Mouse (Mus musculus): ENCODE results near the gene Fat1. TPM values are rescaled to one million over a fixed set of nuclear protein-coding genes. Genes with fewer than 3 reads are reported as not detected.

Fat1 gene
- polyA plus RNA-seq, 1 experiment: 2.0 TPM

GRCm38 (mm10) chr8:44961492-44961891, 26.2 kb downstream of the Fat1 start:
- Histone ChIP-seq H3K4me1 (ENCODE audit: control insufficient read depth, insufficient read depth, insufficient read length) (no peaks in the 10 kb centered on the region), H3K27me3 (ENCODE audit: control insufficient read depth, insufficient read depth, low read length) (no peaks in the 10 kb centered on the region), H3K4me3 (ENCODE audit: extremely low read depth, insufficient read depth, insufficient read length) (no peak overlapping the region), H3K27ac (ENCODE audit: insufficient read depth, low read length) (no peak overlapping the region), H3K36me3 (ENCODE audit: control insufficient read depth, insufficient read depth, low read length) (no peaks in the 10 kb centered on the region)
- WGBS: 87% methylated on average over 6 of the region's 6 CpGs
- DNase-seq (ENCODE audit: low read depth in 1 of 2, low spot score in 2 of 2): no peak
- TF ChIP-seq CTCF (IDR thresholded peaks at IDR 0.05; ENCODE audit: extremely low read depth, insufficient read depth, insufficient read length, insufficient replicate concordance): no peak
- no peak for TF ChIP-seq POLR2A (IDR thresholded peaks at IDR 0.05; ENCODE audit: low read depth, low read length)

GRCm38 (mm10) chr8:44962572-44963231, 27.5 kb downstream of the Fat1 start:
- 85% methylated on average over 12 of the region's 12 CpGs for WGBS
- no peak for TF ChIP-seq POLR2A (IDR thresholded peaks at IDR 0.05; ENCODE audit: low read depth, low read length)
- TF ChIP-seq CTCF (IDR thresholded peaks at IDR 0.05; ENCODE audit: extremely low read depth, insufficient read depth, insufficient read length, insufficient replicate concordance): no peak
- no peak for DNase-seq (ENCODE audit: low read depth in 1 of 2, low spot score in 2 of 2)
- no peaks in the 10 kb centered on the region for H3K36me3 ChIP-seq (ENCODE audit: control insufficient read depth, insufficient read depth, low read length)
- H3K27ac ChIP-seq (ENCODE audit: insufficient read depth, low read length): no peak overlapping the region
- no peaks in the 10 kb centered on the region for H3K4me1 ChIP-seq (ENCODE audit: control insufficient read depth, insufficient read depth, insufficient read length)
- H3K27me3 ChIP-seq (ENCODE audit: control insufficient read depth, insufficient read depth, low read length): no peaks in the 10 kb centered on the region
- no peak overlapping the region for H3K4me3 ChIP-seq (ENCODE audit: extremely low read depth, insufficient read depth, insufficient read length)

GRCm38 (mm10) chr8:44967521-44968039, 32.3 kb downstream of the Fat1 start:
- H3K4me1 ChIP-seq (ENCODE audit: control insufficient read depth, insufficient read depth, insufficient read length): no peaks in the 10 kb centered on the region
- no peak for TF ChIP-seq CTCF (IDR thresholded peaks at IDR 0.05; ENCODE audit: extremely low read depth, insufficient read depth, insufficient read length, insufficient replicate concordance)
- no peak for TF ChIP-seq POLR2A (IDR thresholded peaks at IDR 0.05; ENCODE audit: low read depth, low read length)
- no peak for DNase-seq (ENCODE audit: low read depth in 1 of 2, low spot score in 2 of 2)
- H3K4me3 ChIP-seq (ENCODE audit: extremely low read depth, insufficient read depth, insufficient read length): no peak overlapping the region
- 85% methylated on average over 8 of the region's 8 CpGs for WGBS
- H3K27me3 ChIP-seq (ENCODE audit: control insufficient read depth, insufficient read depth, low read length): no peaks in the 10 kb centered on the region
- H3K36me3 ChIP-seq (ENCODE audit: control insufficient read depth, insufficient read depth, low read length): no peaks in the 10 kb centered on the region
- no peak overlapping the region for H3K27ac ChIP-seq (ENCODE audit: insufficient read depth, low read length)

GRCm38 (mm10) chr8:44970093-44970492, 34.8 kb downstream of the Fat1 start:
- TF ChIP-seq CTCF (IDR thresholded peaks at IDR 0.05; ENCODE audit: extremely low read depth, insufficient read depth, insufficient read length, insufficient replicate concordance) (no peak), POLR2A (IDR thresholded peaks at IDR 0.05; ENCODE audit: low read depth, low read length) (no peak)
- 49% methylated on average over 12 of the region's 12 CpGs for WGBS
- no peaks in the 10 kb centered on the region for H3K27me3 ChIP-seq (ENCODE audit: control insufficient read depth, insufficient read depth, low read length)
- no peak overlapping the region for H3K27ac ChIP-seq (ENCODE audit: insufficient read depth, low read length)
- no peaks in the 10 kb centered on the region for H3K36me3 ChIP-seq (ENCODE audit: control insufficient read depth, insufficient read depth, low read length)
- H3K4me1 ChIP-seq (ENCODE audit: control insufficient read depth, insufficient read depth, insufficient read length): no peaks in the 10 kb centered on the region
- H3K4me3 ChIP-seq (ENCODE audit: extremely low read depth, insufficient read depth, insufficient read length): no peak overlapping the region
- DNase-seq (ENCODE audit: low read depth in 1 of 2, low spot score in 2 of 2): no peak

GRCm38 (mm10) chr8:44971346-44971745, 36.1 kb downstream of the Fat1 start:
- H3K36me3 ChIP-seq (ENCODE audit: control insufficient read depth, insufficient read depth, low read length): no peaks in the 10 kb centered on the region
- DNase-seq (ENCODE audit: low read depth in 1 of 2, low spot score in 2 of 2): no peak
- no peaks in the 10 kb centered on the region for H3K4me1 ChIP-seq (ENCODE audit: control insufficient read depth, insufficient read depth, insufficient read length)
- WGBS: 35% methylated on average over 6 of the region's 6 CpGs
- no peak overlapping the region for H3K4me3 ChIP-seq (ENCODE audit: extremely low read depth, insufficient read depth, insufficient read length)
- no peak overlapping the region for H3K27ac ChIP-seq (ENCODE audit: insufficient read depth, low read length)
- TF ChIP-seq CTCF (IDR thresholded peaks at IDR 0.05; ENCODE audit: extremely low read depth, insufficient read depth, insufficient read length, insufficient replicate concordance) (no peak), POLR2A (IDR thresholded peaks at IDR 0.05; ENCODE audit: low read depth, low read length) (no peak)
- no peaks in the 10 kb centered on the region for H3K27me3 ChIP-seq (ENCODE audit: control insufficient read depth, insufficient read depth, low read length)

GRCm38 (mm10) chr8:44971964-44972363, 36.7 kb downstream of the Fat1 start:
- Histone ChIP-seq H3K36me3 (ENCODE audit: control insufficient read depth, insufficient read depth, low read length) (no peaks in the 10 kb centered on the region), H3K27ac (ENCODE audit: insufficient read depth, low read length) (no peak overlapping the region), H3K4me3 (ENCODE audit: extremely low read depth, insufficient read depth, insufficient read length) (no peak overlapping the region), H3K27me3 (ENCODE audit: control insufficient read depth, insufficient read depth, low read length) (no peaks in the 10 kb centered on the region), H3K4me1 (ENCODE audit: control insufficient read depth, insufficient read depth, insufficient read length) (no peaks in the 10 kb centered on the region)
- WGBS: 52% methylated on average over 5 of the region's 5 CpGs
- TF ChIP-seq POLR2A (IDR thresholded peaks at IDR 0.05; ENCODE audit: low read depth, low read length): no peak
- TF ChIP-seq CTCF (IDR thresholded peaks at IDR 0.05; ENCODE audit: extremely low read depth, insufficient read depth, insufficient read length, insufficient replicate concordance): no peak
- no peak for DNase-seq (ENCODE audit: low read depth in 1 of 2, low spot score in 2 of 2)

- 49% methylated on average over 9 of the region's 9 CpGs for WGBS
- no peak for TF ChIP-seq CTCF (IDR thresholded peaks at IDR 0.05; ENCODE audit: extremely low read depth, insufficient read depth, insufficient read length, insufficient replicate concordance)
- TF ChIP-seq POLR2A (IDR thresholded peaks at IDR 0.05; ENCODE audit: low read depth, low read length): no peak
- DNase-seq (ENCODE audit: low read depth in 1 of 2, low spot score in 2 of 2): no peak
- Histone ChIP-seq H3K4me3 (ENCODE audit: extremely low read depth, insufficient read depth, insufficient read length) (no peak overlapping the region), H3K4me1 (ENCODE audit: control insufficient read depth, insufficient read depth, insufficient read length) (no peaks in the 10 kb centered on the region), H3K27me3 (ENCODE audit: control insufficient read depth, insufficient read depth, low read length) (no peaks in the 10 kb centered on the region), H3K27ac (ENCODE audit: insufficient read depth, low read length) (no peak overlapping the region), H3K36me3 (ENCODE audit: control insufficient read depth, insufficient read depth, low read length) (no peaks in the 10 kb centered on the region)
These were observed 39.9 kb downstream of the Fat1 start for GRCm38 (mm10) chr8:44975113-44975512.
